31 mouse cellular contexts compared by ENCODE assay signal in genomic region chr9:100682285-100682684, GRCm38 (mm10).
"Had no signal": no experiment of that assay in that cellular context is flagged by ENCODE, and none has a peak within 500 bp of the region (broad histone marks: within the 10 kb centered on the region; RNA-seq: fewer than 3 reads in every experiment).

No protein-coding gene starts in this region.

- ATAC-seq: liver, embryonic 12.5 days; liver, postnatal 0 days; lung, postnatal 0 days; midbrain, embryonic 13.5 days; midbrain, embryonic 16.5 days had no signal

- H3K9me3 ChIP-seq: limb, embryonic 10.5 days; limb, embryonic 12.5 days; limb, embryonic 13.5 days; limb, embryonic 15.5 days; liver, embryonic 12.5 days; liver, embryonic 13.5 days; liver, embryonic 15.5 days; lung, embryonic 15.5 days; megakaryocyte, embryonic 14.5 days; midbrain, embryonic 10.5 days; midbrain, embryonic 12.5 days; midbrain, embryonic 13.5 days; neural tube, embryonic 12.5 days; neural tube, embryonic 13.5 days had no signal

- H3K4me1 ChIP-seq: limb, embryonic 15.5 days; megakaryocyte, embryonic 14.5 days had no signal

- H3K4me3 ChIP-seq: limb, embryonic 10.5 days; limb, embryonic 12.5 days; limb, embryonic 13.5 days; limb, embryonic 15.5 days; liver, embryonic 12.5 days; liver, embryonic 13.5 days; liver, embryonic 15.5 days; lung, embryonic 15.5 days; megakaryocyte, embryonic 14.5 days; midbrain, embryonic 10.5 days; midbrain, embryonic 12.5 days; midbrain, embryonic 13.5 days; myocyte; neural tube, embryonic 12.5 days; neural tube, embryonic 13.5 days had no signal

- H3K4me2 ChIP-seq: limb, embryonic 12.5 days; limb, embryonic 13.5 days; limb, embryonic 15.5 days; liver, embryonic 11.5 days; liver, embryonic 12.5 days; liver, embryonic 13.5 days; liver, embryonic 15.5 days; lung, embryonic 14.5 days; lung, embryonic 15.5 days; midbrain, embryonic 12.5 days; midbrain, embryonic 13.5 days; neural tube, embryonic 12.5 days; neural tube, embryonic 13.5 days had no signal

- H3K36me3 ChIP-seq: limb, embryonic 10.5 days; limb, embryonic 12.5 days; limb, embryonic 13.5 days; limb, embryonic 15.5 days; liver, embryonic 12.5 days; liver, embryonic 13.5 days; liver, embryonic 15.5 days; lung, embryonic 15.5 days; midbrain, embryonic 10.5 days; midbrain, embryonic 12.5 days; midbrain, embryonic 13.5 days; neural tube, embryonic 12.5 days; neural tube, embryonic 13.5 days had no signal

- H3K27me3 ChIP-seq: limb, embryonic 12.5 days; limb, embryonic 13.5 days; limb, embryonic 15.5 days; liver, embryonic 12.5 days; liver, embryonic 13.5 days; liver, embryonic 15.5 days; lung, embryonic 15.5 days; megakaryocyte, embryonic 14.5 days; midbrain, embryonic 12.5 days; midbrain, embryonic 13.5 days; neural tube, embryonic 12.5 days; neural tube, embryonic 13.5 days had no signal

- DNase-seq: left cerebral cortex, postnatal 4 days; liver; liver, embryonic 13.5 days; liver, postnatal 0 days; lung, adult 18-20 months; lung, adult 2 months; lung, embryonic 14.5 days; lung, postnatal 10 days; lung, postnatal 14 days; lung, postnatal 36 days; lung, postnatal 4 days; midbrain, embryonic 14.5 days had no signal

- H3K27ac ChIP-seq: limb, embryonic 10.5 days; limb, embryonic 12.5 days; limb, embryonic 13.5 days; limb, embryonic 15.5 days; liver, embryonic 12.5 days; liver, embryonic 13.5 days; liver, embryonic 14.5 days; liver, embryonic 15.5 days; lung, embryonic 15.5 days; macrophage; midbrain, embryonic 10.5 days; midbrain, embryonic 12.5 days; midbrain, embryonic 13.5 days; neural tube, embryonic 12.5 days; neural tube, embryonic 13.5 days had no signal

- H3K9ac ChIP-seq: limb, embryonic 12.5 days; limb, embryonic 13.5 days; limb, embryonic 15.5 days; liver, embryonic 12.5 days; liver, embryonic 13.5 days; liver, embryonic 14.5 days; liver, embryonic 15.5 days; liver, postnatal 0 days; lung, embryonic 14.5 days; lung, embryonic 15.5 days; midbrain, embryonic 12.5 days; midbrain, embryonic 13.5 days; neural tube, embryonic 12.5 days; neural tube, embryonic 13.5 days had no signal
